Mouse (Mus musculus): ENCODE data around the gene Fyb2. TPM values are rescaled to one million over a fixed set of nuclear protein-coding genes. Genes with fewer than 3 reads are reported as not detected.

Fyb2 gene
- polyA plus RNA-seq, 1 experiment from 2014 or later: 0.22 TPM

DNA sequence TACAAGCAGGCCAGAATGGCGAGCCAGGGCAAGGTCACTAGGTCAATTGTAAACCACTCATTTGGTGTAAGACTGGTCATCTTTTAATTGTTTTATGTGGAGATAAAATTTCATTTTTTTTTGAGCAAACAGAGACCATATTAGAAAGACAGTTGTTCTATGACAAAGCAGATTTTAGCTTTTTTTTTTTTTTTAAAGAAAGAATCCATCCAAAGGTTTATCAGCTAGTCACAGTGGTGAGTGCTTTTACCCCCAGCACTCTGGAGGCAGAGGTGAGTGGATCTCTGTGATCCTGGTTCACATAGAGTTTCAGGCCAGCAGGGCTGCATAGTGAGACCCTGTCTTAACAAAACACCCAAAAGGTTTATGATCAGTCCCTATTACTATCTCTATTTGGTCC lies 31.2 kb downstream of the Fyb2 start:
- Histone ChIP-seq H3K27ac (no peak overlapping the region), H3K4me1 (no peaks in the 10 kb centered on the region), H3K4me2 (replicated peaks) (no peak overlapping the region), H3K36me3 (no peaks in the 10 kb centered on the region), H3K9ac (no peak overlapping the region), H3K4me3 (no peak overlapping the region), H3K9me3 (no peaks in the 10 kb centered on the region), H3K27me3 (no peaks in the 10 kb centered on the region)
- ATAC-seq (ENCODE audit: low FRiP score, low read depth): no peak
- 71% methylated on average over 1 of the region's 1 CpGs for WGBS

DNA sequence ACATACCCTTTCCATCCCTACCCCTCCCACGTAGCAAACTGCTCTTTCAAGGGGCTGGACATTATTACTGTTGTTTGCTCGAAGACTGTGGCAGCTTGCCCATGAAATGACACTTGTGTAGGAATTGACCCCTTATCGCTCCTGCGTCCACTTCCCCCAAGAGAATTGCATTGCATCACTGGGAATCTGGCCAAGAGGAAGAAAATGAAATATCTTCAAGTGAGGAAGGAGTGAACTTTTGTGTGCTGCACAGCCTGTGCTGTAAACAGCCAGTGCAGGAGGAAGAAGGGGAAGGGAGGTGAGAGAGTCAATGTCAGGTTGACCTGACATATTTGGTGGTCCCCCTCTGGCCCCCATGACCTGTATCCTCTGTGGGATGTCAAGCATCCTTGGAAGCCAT lies 35.6 kb downstream of the Fyb2 start:
- no peaks in the 10 kb centered on the region for H3K27me3 ChIP-seq
- 82% methylated on average over 4 of the region's 4 CpGs for WGBS
- H3K27ac ChIP-seq: no peak overlapping the region
- no peak for ATAC-seq (ENCODE audit: low FRiP score, low read depth)
- no peaks in the 10 kb centered on the region for H3K36me3 ChIP-seq
- H3K4me1 ChIP-seq: no peaks in the 10 kb centered on the region
- no peak overlapping the region for H3K9ac ChIP-seq
- H3K4me3 ChIP-seq: no peak overlapping the region
- H3K4me2 ChIP-seq (replicated peaks): no peak overlapping the region
- H3K9me3 ChIP-seq: no peaks in the 10 kb centered on the region

DNA sequence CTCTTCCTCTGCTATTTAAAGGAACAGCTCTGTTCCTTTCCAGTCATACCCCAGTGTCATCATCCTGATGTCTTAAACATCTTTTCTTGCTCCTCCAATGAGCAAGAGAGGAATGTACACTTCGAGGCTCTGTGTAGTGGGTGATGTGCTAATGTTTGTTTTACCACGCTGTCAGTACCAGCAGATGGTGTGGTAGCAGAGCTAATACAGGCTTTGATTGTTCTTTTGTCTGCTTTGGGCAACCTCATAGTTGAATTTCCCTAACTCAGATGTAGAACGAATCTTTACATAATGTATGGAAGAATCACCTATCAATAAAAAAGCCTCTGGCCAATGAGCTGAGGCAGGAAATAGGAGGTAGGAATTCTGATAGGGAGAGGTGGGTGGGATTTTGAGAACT lies 36.0 kb downstream of the Fyb2 start:
- no peak overlapping the region for H3K4me2 ChIP-seq (replicated peaks)
- no peaks in the 10 kb centered on the region for H3K9me3 ChIP-seq
- no peak overlapping the region for H3K27ac ChIP-seq
- no peak for ATAC-seq (ENCODE audit: low FRiP score, low read depth)
- no peaks in the 10 kb centered on the region for H3K27me3 ChIP-seq
- no peaks in the 10 kb centered on the region for H3K4me1 ChIP-seq
- H3K9ac ChIP-seq: no peak overlapping the region
- H3K4me3 ChIP-seq: no peak overlapping the region
- H3K36me3 ChIP-seq: no peaks in the 10 kb centered on the region
- 79% methylated on average over 3 of the region's 3 CpGs for WGBS

DNA sequence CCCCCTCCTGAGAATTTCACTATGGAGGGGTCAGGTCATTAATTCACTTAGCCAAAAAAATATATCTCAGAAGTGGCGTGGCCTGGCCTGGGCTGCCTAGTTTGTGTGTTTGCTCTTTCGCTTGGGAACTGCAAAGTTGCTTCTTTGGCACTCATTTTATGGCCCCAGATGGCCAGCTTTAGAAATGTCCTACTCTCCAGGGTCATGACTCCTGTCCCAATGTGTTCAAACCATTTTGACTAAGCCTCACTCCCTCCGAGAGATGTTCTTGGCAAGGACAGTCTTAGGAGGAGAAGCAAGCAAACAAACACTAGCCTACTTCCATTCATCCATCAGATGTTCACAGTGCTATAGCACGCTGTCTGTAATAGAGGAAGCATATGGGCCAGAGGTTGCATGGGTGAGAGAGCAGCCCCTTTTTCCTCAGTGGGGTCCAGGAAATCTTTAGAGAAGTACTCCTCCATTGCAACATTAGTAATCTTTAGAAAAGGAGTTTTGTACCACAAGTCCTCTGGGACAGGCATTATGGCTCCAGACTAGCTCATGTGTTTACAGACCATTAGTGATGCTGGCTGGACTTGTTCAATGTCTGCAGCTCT lies 38.1 kb downstream of the Fyb2 start:
- Histone ChIP-seq H3K4me3 (no peak overlapping the region), H3K9ac (no peak overlapping the region), H3K4me2 (replicated peaks) (no peak overlapping the region), H3K36me3 (no peaks in the 10 kb centered on the region), H3K27ac (no peak overlapping the region), H3K9me3 (no peaks in the 10 kb centered on the region), H3K4me1 (no peaks in the 10 kb centered on the region), H3K27me3 (no peaks in the 10 kb centered on the region)
- no peak for ATAC-seq (ENCODE audit: low FRiP score, low read depth)
- whole genome bisulfite sequencing: 76% methylated on average over 4 of the region's 4 CpGs

DNA sequence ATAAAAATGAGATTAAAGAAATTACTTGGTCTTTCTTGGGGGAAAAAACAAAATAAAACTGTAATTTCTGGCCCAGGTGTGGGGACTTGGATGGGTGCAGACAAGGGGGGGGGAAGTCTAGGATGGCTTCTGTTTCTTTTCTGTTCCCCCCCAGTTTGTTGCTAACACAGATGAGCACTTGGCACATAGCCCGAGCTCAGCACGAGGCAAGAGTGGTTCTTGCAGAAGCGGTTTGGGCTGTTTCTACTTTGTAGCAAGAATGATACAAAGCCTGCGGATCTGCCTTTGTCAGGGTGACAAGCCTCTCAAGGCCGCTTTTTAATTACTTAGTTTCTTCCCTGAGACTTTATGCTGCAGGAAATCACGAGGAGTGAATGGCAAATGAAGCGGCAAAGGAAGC lies 43.4 kb downstream of the Fyb2 start:
- Histone ChIP-seq H3K27me3 (no peaks in the 10 kb centered on the region), H3K4me3 (no peak overlapping the region), H3K36me3 (no peaks in the 10 kb centered on the region), H3K9me3 (no peaks in the 10 kb centered on the region), H3K4me2 (replicated peaks) (no peak overlapping the region), H3K9ac (no peak overlapping the region), H3K27ac (no peak overlapping the region), H3K4me1 (no peaks in the 10 kb centered on the region)
- no peak for ATAC-seq (ENCODE audit: low FRiP score, low read depth)
- WGBS: 61% methylated on average over 7 of the region's 7 CpGs

DNA sequence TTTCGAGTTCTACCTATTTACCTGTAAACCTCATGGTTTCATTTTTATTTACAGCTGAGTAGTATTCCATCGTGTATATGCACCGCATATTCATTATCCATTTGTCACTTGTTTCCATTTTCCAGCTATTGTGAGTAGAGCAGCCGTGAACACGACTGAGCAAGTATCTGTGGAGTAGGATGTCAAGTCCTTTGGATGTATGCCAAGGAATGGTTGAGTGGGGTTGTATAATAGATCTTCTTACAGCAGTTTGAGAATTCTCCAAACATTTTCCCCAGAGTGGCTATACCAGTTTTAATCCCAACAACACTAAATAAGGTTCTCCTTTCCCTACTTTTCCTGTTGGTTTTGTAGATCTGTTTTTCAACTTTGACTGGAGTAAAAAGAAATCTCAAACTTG lies 48.2 kb downstream of the Fyb2 start:
- Histone ChIP-seq H3K27ac (no peak overlapping the region), H3K9ac (no peak overlapping the region), H3K36me3 (no peaks in the 10 kb centered on the region), H3K9me3 (no peaks in the 10 kb centered on the region), H3K4me1 (no peaks in the 10 kb centered on the region), H3K27me3 (no peaks in the 10 kb centered on the region), H3K4me3 (no peak overlapping the region), H3K4me2 (replicated peaks) (no peak overlapping the region)
- ATAC-seq (ENCODE audit: low FRiP score, low read depth): no peak
- WGBS: 86% methylated on average over 5 of the region's 5 CpGs

DNA sequence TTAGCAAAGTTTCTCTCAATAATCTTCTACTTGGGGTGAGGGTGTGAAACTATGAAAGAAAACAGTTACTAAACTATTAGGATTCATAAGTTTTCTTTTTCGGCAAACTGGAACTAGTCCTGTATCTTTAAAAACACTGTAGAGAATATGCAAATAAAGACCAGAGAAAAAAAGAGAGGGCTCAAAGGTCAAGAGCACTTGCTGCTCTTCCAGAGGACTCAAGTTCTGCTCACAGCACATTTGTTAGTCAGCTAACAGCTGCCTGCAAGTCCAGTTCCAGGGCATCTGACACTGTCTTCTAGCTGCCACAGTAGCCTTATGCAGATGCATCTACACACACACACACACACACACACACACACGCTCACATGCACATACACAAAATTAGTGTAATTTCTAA lies 59.4 kb downstream of the Fyb2 start:
- ATAC-seq (ENCODE audit: low FRiP score, low read depth): no peak
- Histone ChIP-seq H3K4me3 (no peak overlapping the region), H3K4me2 (replicated peaks) (no peak overlapping the region), H3K9ac (no peak overlapping the region), H3K27me3 (no peaks in the 10 kb centered on the region), H3K36me3 (no peaks in the 10 kb centered on the region), H3K27ac (no peak overlapping the region), H3K4me1 (no peaks in the 10 kb centered on the region), H3K9me3 (no peaks in the 10 kb centered on the region)
- WGBS: 89% methylated on average over 2 of the region's 2 CpGs

DNA sequence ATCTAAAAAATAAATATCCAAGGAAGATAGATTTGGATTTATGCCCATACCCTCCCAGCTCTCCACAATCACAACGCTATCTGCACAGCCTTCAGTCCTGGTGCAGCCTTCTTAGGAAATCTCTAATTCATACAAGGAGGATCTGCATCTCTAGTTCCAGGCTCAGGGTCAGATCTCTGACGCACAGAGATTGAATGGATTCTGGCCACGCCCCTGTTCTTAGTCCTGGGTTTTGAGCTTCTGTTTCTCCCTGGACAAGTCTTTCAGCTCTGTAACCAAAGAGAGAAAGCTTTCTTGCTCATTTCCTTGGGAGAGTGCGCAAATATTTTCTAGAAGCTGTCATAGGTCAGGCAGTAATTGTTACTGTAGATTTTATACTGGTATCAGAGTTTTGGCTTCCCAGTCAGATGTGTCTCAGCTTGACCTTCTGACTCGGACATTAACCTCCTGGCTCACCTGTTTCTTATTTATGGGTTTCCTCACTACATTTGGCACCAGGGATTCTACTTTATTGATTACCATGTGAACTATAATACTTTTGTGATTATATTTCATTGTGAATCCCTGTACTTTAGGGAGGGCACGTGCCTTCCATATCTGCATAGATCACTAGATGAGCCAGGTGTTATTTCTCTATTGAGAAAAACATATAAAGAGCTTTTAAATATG lies 62.0 kb downstream of the Fyb2 start:
- H3K36me3 ChIP-seq: no peaks in the 10 kb centered on the region
- H3K4me2 ChIP-seq (replicated peaks): no peak overlapping the region
- H3K4me1 ChIP-seq: no peaks in the 10 kb centered on the region
- no peak overlapping the region for H3K9ac ChIP-seq
- H3K27ac ChIP-seq: no peak overlapping the region
- WGBS: 78% methylated on average over 6 of the region's 6 CpGs
- no peak for ATAC-seq (ENCODE audit: low FRiP score, low read depth)
- H3K9me3 ChIP-seq: no peaks in the 10 kb centered on the region
- no peaks in the 10 kb centered on the region for H3K27me3 ChIP-seq
- no peak overlapping the region for H3K4me3 ChIP-seq

DNA sequence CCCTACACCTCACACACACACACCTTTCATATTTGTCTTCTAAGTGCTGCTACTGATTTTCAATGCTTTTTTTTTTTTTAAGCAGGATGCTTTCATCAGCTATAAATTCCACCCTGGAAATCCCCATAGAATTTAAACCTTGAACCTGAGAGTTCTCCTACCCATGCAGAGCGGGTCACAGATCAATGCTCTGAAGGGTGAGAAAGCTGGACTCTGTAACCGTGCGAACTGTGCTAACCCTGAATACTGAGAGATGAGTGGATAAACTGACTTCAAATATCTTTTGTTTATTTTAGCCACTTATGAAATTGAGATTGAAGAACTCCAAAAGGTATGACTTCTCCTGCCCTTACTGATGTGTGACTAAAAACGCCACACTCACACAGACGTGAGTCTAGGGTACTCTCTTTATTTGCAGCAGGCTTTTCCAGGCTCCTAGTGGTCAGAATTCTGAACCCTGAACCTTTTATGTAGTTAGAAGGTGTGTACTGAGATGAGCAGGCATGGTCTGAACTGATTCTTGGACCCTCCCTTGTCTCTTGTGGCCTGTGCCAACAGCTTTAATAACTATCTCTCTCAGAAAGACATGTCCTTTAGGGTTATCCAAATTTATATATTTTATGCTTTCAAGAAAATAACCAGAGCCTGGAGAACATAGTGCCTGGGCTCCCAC lies 72.8 kb downstream of the Fyb2 start:
- Histone ChIP-seq H3K9ac (no peak overlapping the region), H3K27me3 (no peaks in the 10 kb centered on the region), H3K4me3 (no peak overlapping the region), H3K4me2 (replicated peaks) (no peak overlapping the region), H3K9me3 (no peaks in the 10 kb centered on the region), H3K27ac (no peak overlapping the region), H3K4me1 (no peaks in the 10 kb centered on the region), H3K36me3 (no peaks in the 10 kb centered on the region)
- WGBS: 86% methylated on average over 5 of the region's 5 CpGs
- ATAC-seq (ENCODE audit: low FRiP score, low read depth): no peak

DNA sequence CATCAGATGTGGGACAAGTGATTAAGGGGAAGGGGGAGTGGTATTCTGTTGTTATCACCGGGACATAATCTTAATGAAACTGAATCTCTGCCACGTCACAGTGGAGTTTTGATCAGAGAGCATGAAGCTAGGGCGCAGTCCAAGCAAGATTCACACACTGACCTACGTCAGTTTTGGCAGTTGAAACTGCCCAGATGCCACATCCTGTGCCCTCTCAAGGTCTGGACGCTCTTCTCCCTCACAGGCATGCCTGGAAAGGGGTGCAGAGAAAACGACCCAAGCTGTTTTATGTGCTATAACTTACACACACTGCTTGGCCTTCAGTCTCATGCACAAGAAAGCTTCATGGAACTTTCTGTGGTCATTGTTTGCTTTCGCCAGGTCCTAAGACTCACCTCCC lies 74.4 kb downstream of the Fyb2 start:
- 71% methylated on average over 7 of the region's 7 CpGs for WGBS
- H3K27me3 ChIP-seq: no peaks in the 10 kb centered on the region
- H3K27ac ChIP-seq: no peak overlapping the region
- H3K36me3 ChIP-seq: no peaks in the 10 kb centered on the region
- H3K4me1 ChIP-seq: no peaks in the 10 kb centered on the region
- no peak overlapping the region for H3K9ac ChIP-seq
- ATAC-seq (ENCODE audit: low FRiP score, low read depth): no peak
- H3K4me2 ChIP-seq (replicated peaks): no peak overlapping the region
- H3K9me3 ChIP-seq: no peaks in the 10 kb centered on the region
- H3K4me3 ChIP-seq: no peak overlapping the region

DNA sequence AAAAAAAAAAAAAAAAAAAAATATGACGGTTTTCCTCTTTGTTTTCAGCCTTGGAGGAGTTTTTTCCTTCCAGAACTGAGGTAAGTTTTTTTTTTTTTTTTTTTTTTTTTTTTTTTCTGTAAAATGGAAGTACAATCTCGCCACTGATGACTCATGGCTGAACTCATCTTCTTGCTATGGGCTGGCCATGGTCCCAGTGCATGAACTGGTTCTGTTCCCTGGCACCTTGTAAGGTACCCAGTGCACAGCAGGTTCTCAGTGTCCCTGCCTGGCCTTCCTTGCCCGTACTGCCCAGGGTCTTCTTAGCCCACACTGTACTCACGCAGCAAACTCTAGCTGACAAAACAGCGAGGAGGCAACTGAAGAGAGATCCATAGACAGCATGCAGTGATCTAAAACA lies 74.8 kb downstream of the Fyb2 start:
- Histone ChIP-seq H3K4me1 (no peaks in the 10 kb centered on the region), H3K4me2 (replicated peaks) (no peak overlapping the region), H3K36me3 (no peaks in the 10 kb centered on the region), H3K9me3 (no peaks in the 10 kb centered on the region), H3K27me3 (no peaks in the 10 kb centered on the region), H3K9ac (no peak overlapping the region), H3K27ac (no peak overlapping the region), H3K4me3 (no peak overlapping the region)
- ATAC-seq (ENCODE audit: low FRiP score, low read depth): no peak
- 81% methylated on average over 5 of the region's 5 CpGs for WGBS

DNA sequence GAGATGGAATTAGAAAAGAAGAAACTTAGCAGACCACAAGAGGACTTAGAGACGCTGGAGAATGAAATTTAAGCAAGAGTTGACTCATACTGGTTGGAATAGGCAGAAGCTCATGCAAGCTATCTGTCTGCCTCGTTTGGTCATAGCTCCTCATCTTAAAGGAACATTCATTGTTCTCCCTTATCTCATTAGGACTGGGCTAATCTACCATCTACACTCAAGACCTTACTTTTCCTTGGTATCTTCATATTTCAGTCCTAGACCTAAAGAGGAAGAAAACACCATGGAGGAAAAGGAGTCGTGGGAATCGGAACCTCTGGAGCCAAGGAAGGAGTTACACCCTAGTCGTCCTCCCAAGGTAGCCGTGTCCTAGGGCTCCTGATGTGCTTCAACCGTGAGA lies 75.5 kb downstream of the Fyb2 start:
- no peaks in the 10 kb centered on the region for H3K36me3 ChIP-seq
- H3K9ac ChIP-seq: no peak overlapping the region
- no peak overlapping the region for H3K27ac ChIP-seq
- no peak for ATAC-seq (ENCODE audit: low FRiP score, low read depth)
- H3K27me3 ChIP-seq: no peaks in the 10 kb centered on the region
- H3K9me3 ChIP-seq: no peaks in the 10 kb centered on the region
- H3K4me1 ChIP-seq: no peaks in the 10 kb centered on the region
- H3K4me2 ChIP-seq (replicated peaks): no peak overlapping the region
- H3K4me3 ChIP-seq: no peak overlapping the region
- WGBS: 83% methylated on average over 7 of the region's 7 CpGs

DNA sequence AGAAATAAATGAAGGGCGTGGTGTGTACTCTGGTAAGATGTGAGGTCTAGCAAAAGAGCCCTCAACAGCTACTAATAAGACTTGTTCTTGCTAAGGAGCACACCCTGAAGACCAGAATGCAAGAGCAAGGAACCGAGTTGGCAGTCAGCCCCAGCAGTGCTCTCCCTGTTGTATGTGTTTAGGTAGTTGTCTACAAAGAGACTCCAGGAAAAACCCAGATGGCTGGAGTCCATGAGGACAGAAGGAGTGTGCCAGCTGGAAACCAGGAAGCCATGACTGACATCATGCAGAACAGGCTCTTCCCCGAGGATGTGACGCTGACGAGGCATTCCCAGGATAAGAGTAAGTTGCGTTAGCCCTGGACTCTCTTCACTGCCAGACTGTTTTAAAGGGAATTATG lies 76.8 kb downstream of the Fyb2 start:
- WGBS: 82% methylated on average over 6 of the region's 6 CpGs
- Histone ChIP-seq H3K4me3 (no peak overlapping the region), H3K4me1 (no peaks in the 10 kb centered on the region), H3K9me3 (no peaks in the 10 kb centered on the region), H3K27me3 (no peaks in the 10 kb centered on the region), H3K27ac (no peak overlapping the region), H3K9ac (no peak overlapping the region), H3K4me2 (replicated peaks) (no peak overlapping the region), H3K36me3 (no peaks in the 10 kb centered on the region)
- ATAC-seq (ENCODE audit: low FRiP score, low read depth): no peak

Measured in limb, embryonic 13.5 days (tissue).